Mouse (Mus musculus) large intestine, adult 2 months (tissue): ENCODE data around the gene Abcc3. TPM values are rescaled to one million over a fixed set of nuclear protein-coding genes. Genes with fewer than 3 reads are reported as not detected.
A peak's percentile ranks its signal among the peaks of the same experiment; 100 is the strongest.

Source experiments
- DNase-seq: peaks from one replicate; pipeline ENCODE4 v3.0.0-alpha.2; 2012; ENCODE audit warnings: low read depth, low spot score
- WGBS: fragments of 180-500 bp; shearing (Covaris S2); methylation state at CpG from one replicate; pipeline ENCODE4 v1.1.7; 2018; 5-methylcytosine and 5-hydroxymethylcytosine counted together
- polyA plus RNA-seq: library from polyadenylated mRNA; depleted of rRNA; stranded (reverse); fragments of >200 nt; gene quantifications from 2 replicates; pipeline ENCODE4 v1.2.3, GENCODE M21; 2012; rRNA removed

Gene Abcc3
- polyA plus RNA-seq: 48.1 and 67.9 TPM in 2 replicates

GRCm38 (mm10) chr11:94392672-94393109, at the start of gene Abcc3:
Abcc3 (minus strand) TSS chr11:94392997.
- peak; percentile 75 for DNase-seq
- 7% methylated on average over 20 of the region's 20 CpGs for WGBS

- WGBS: 79% methylated on average over 9 of the region's 9 CpGs
- DNase-seq: no peak
Measured at GRCm38 (mm10) chr11:94441752-94442151, 49.0 kb upstream of the Abcc3 start.

DNA sequence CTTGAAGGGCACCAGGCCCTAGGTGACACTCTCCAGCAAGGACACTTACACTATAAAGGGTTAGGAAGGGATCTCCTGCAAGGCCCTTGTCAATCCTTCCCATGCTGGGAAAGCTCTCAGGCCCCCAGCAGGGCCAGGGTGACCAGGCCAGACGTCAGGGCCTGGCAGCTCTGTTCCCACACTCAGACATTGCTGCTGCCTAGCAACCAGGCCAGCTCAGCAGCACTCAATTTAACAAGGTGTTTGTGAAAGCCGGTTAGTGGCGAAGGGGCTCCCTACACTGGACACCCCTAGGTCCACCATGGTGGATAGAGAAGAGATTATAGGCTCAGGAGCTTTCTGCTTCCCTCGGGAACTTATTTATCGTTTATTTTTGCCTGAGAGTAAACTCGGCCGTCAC, 48.3 kb upstream of the Abcc3 start:
- DNase-seq: no peak
- 60% methylated on average over 7 of the region's 7 CpGs for WGBS

- 91% methylated on average over 6 of the region's 6 CpGs for WGBS
Measured at GRCm38 (mm10) chr11:94440421-94440820, 47.6 kb upstream of the Abcc3 start.

GRCm38 (mm10) chr11:94429011-94429651, 36.3 kb upstream of the Abcc3 start:
- no peak for DNase-seq
- WGBS: 32% methylated on average over 9 of the region's 9 CpGs

More at GRCm38 (mm10) chr11:94440421-94440820, 47.6 kb upstream of the Abcc3 start:
- DNase-seq: no peak

GRCm38 (mm10) chr11:94428091-94428835, 35.5 kb upstream of the Abcc3 start:
- DNase-seq: no peak
- WGBS: 13% methylated on average over 4 of the region's 4 CpGs

DNA sequence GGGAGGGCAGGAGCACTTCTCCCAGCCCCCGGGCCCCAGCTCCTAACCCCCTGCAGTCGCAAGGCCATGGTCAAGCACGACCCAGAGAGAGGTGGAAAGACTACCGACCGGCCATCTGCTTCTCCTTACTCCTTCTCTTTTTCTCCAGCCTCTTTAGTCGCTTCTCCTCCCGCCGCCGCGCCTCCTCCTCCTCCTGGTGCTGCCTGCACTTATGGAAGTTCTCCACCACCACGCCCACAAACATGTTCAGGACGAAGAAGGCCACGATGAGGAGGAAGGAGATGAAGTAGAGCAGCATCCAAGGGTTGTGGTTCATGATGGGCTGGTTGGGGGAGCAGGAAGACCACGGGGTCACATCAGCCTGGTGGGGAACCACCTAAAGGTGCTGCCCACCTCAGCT, 32.9 kb upstream of the Abcc3 start:
- 52% methylated on average over 13 of the region's 14 CpGs for WGBS
- no peak for DNase-seq

GRCm38 (mm10) chr11:94425215-94425614, 32.4 kb upstream of the Abcc3 start:
- WGBS: 34% methylated on average over 5 of the region's 5 CpGs
- no peak for DNase-seq

DNA sequence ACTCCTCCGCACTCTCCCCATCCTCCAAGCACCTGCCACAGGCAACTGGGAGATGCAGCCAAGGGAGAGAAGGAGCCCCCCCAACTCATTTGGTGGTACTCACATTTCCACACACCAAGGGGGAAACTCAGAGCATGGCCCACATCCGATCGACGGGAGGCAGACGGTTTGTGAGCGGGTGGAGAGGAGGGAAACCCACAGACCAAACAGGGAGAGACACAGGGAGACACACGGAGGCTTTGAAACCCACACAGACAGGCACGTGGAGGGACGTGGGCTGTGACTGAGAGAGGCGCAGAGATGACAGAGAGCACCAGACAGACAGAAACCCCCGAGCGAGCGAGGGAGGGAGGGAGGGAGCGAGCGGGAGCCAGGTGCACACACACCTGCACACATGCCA, 31.6 kb upstream of the Abcc3 start:
- 55% methylated on average over 15 of the region's 15 CpGs for WGBS
- no peak for DNase-seq

DNA sequence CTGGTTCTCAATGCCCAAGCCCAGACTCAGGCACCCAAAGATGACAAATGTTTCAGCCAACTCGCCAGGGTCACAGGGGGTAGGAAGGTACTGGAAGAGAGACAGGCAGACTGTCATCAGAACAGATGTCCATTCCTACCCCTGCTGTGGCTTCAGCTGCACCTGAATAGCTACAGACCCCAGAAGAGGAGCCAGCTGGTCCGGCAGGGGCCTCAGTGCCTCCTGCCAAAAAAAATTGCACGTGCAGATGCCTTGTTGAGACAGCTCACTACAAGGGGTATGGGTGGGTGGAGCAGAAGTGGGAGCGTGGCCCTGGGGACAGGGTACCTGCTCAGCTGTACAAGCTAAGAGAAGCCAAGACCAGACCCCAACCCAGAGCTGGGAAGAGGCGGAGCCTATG, 31.1 kb upstream of the Abcc3 start:
- 80% methylated on average over 5 of the region's 5 CpGs for WGBS
- no peak for DNase-seq

- DNase-seq: no peak
- 76% methylated on average over 6 of the region's 6 CpGs for WGBS
Measured at GRCm38 (mm10) chr11:94420991-94421390, 28.2 kb upstream of the Abcc3 start.

DNA sequence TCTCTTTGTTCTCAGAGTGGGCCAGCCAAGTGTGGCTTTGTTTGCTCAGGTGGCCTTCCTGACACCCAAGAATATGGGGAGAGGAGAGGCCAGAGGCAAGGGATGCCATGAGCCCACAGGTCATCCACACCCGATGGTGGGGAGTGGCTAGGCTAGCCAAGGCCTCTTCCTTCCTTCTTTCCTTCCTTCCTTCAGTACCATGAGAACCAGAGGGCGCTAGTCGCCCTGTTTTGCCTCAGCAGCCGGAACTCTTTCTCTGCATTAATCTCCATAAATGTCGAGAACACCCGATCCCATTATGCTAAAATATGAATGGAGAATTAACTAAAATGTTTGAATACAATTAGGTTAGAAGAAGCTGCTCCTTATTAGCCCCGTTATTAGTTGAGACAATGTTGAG, 27.5 kb upstream of the Abcc3 start:
- 5% methylated on average over 7 of the region's 7 CpGs for WGBS
- DNase-seq: no peak

DNA sequence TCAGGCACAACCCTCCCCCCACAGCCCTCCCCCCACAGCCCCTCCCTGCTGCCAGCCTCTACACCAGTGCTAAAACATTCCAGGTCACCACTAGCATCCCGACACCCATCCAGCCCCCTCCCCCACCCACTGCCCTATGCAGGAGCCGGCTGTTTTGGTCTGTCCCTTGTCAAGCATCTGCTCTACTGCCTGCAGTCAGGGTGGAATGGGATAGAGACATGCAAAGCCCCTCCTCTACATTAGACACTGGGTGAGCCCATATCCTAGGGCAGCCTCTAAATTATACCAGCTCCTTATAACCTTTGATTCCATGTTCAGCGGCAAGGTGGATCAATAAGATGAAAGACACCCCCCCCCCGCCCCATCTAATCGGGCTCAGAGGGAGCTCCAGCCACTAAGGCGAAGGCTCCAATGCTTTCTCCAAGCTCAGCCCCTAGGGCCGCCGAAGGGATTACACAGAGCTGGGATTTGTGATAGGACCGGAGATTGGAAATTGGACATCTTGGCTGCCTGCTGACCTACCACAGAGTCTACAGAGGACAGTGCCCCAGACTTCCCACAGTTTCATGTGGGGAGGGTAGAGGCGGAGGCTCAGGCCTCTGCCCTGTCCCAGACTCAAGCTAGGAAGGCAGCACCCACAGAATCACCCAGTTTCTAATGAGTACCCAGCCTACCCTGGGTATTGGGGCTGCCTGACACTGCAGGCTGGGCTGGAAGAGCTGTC, 26.4 kb upstream of the Abcc3 start:
- WGBS: 67% methylated on average over 10 of the region's 10 CpGs

DNA sequence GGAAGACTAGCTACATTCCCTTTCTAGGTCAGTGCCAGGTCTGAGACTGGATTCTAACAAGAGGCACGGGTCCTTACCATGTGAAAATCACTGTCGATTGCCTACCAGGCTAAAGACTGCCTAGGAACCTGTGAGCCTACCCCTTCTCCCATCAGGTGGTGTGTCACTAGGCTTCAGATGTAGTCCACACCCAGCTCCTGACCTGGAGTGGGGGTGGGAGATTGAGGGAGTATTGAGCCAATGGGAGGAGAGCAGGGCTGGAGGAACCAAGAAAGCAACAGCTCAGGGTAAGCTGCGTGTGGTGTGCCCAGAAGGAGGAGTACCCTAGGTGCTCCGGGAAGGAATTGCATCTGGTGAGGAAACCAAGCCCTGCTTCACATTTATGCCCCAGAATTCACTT, 21.2 kb upstream of the Abcc3 start:
- WGBS: 41% methylated on average over 4 of the region's 4 CpGs

More for the DNA sequence above, 26.4 kb upstream of the Abcc3 start:
- no peak for DNase-seq

DNA sequence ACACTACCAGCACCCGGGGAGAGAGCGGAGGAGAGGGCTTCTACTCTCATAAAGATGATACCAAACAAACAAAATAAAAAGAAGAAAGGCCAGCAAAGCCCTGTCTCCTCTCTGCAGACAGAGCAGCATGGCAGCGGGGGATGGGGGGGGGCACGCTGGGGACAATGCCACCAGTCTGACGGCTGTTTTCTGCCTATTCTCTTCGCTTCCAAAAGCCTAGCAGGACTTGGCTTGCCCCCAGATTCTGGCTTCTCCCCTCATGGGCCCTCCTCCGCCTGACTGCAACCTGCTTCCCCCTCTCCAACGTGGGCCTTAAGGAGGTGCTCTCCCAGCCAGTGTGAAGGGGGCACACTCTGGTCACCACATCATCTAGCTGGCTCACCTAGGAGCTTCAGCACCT, 20.7 kb upstream of the Abcc3 start:
- 51% methylated on average over 8 of the region's 8 CpGs for WGBS
- no peak for DNase-seq

More for the DNA sequence above, 21.2 kb upstream of the Abcc3 start:
- DNase-seq: no peak

- WGBS: 45% methylated on average over 10 of the region's 10 CpGs
- no peak for DNase-seq
Measured at GRCm38 (mm10) chr11:94412998-94413469, 20.2 kb upstream of the Abcc3 start.

- WGBS: 48% methylated on average over 2 of the region's 2 CpGs
- no peak for DNase-seq
Measured at GRCm38 (mm10) chr11:94412562-94412961, 19.8 kb upstream of the Abcc3 start.

DNA sequence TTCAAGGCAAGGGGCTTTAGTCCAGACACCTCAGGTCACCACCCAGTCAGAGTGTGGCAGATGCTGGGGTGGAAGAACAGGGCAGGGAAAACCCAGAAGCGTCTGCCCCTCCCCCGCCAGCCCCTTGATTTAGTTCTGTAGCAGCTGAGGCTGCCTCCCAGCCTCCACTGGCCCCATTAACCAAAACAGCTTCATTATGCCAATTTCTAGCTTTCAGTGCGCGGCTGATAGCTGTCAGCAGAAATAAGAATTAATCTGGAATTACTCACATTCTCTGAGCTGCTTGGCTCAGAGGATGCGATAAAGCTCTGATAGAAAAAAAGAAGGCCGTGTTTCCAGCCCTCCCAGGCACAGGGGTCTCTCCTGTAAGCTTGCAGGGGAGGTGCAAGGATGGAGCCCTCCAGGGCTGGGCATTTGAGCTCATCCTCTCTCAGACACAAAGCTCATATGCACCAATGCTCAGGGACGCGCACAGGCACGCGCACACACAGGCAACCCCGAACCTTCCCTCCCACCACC, 15.1 kb upstream of the Abcc3 start:
- 76% methylated on average over 11 of the region's 11 CpGs for WGBS

DNA sequence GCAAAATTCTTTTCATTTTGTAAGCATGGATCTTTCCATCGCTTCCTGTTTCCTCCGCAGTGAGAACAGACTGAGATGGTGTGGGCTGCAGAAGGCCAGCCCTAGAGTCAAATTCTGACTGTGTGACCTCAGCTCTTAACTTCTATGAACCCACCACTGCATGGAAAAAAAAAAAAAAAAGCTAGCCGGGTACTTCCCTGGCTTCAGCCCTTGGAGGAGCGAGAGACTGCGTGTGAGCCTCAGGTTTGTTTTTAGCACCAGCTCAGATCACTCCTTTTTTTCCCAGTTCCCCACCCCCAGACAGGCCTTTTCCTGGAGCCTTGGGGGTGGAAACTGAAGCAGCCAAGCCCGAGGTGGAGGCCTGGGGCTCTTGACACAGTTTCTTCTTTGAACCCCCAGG, 12.6 kb upstream of the Abcc3 start:
- no peak for DNase-seq
- WGBS: 42% methylated on average over 6 of the region's 6 CpGs

More for the DNA sequence above, 15.1 kb upstream of the Abcc3 start:
- no peak for DNase-seq

DNA sequence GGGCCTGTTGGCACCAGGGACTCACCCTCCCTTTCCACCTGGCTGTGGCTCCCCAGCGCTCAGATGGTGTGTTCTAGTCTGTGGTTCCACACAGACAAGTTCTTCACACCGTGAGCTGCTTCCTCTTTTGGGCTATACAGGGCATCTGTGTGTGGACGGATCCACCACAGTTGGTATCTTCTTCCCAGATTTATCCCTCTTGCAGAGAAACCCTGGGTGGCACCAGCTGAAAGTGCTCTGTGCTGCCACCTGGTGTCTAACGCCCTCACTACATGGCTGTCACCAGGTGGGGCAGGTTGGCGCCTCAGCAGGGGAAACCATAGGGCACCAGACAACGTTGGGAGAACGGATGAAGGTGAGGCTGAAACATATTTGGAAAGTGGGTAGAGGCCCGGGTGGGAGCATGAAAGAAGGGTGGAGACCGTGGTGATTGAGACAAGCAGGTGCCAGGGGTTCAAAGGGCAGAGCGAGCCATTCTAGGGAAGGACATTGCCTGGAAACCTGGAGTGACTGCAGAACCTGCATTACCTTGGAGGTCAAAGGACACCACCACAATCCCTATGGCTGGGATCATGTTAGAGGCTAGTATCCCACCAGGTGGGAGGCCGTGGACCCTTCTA, 12.0 kb upstream of the Abcc3 start:
- WGBS: 10% methylated on average over 11 of the region's 11 CpGs
- peak; percentile 85 for DNase-seq
